Mouse (Mus musculus): ENCODE results near the gene Vegfb.

DNA sequence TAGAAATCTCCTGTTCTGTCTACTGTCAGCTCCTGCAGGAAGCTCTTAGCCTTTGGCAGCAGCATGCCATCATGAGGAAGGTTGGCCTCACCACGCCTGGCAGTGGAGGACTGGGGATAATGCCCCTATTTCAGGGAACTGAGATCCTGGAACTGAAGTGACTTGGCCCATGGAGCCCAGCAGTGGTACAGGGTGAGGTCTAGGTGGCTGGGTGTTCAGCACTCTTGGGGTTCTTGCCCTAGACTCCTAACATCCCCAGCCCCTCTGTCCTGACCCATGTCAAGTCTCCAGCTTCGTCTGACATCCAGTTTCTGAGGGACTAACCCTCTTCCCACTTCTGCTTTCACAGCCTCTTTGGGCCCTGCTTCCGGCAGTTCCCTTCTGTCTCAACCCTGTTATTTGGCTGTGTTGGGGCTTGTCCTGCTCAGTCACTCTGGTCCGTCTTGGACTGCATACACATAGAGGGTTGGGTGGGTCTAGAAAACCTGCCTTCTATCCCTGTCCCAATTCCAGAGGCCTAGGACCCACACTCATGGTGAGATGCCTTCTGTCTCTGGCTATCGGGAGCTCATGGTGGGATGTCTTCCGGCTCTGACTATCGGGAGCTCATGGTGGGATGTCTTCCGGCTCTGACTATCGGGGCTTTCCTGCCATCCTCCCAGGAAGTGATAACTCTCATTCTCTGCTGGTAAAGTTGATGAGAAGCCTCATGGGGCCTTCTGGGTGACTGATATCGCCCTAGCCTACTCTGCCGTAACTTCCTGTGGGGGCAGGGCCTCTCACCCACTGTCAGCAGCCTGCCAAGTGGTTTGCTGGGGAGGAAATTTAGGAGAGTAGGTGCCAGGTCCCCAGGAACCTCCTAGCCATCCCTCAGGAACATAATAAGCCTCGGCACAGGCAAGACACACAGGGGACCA is 30.3 kb upstream of the Vegfb start:
- TF ChIP-seq GATA1 (IDR thresholded peaks at IDR 0.05; ENCODE audit: borderline replicate concordance, low read length) (peak; percentile 92), FLI1 (IDR thresholded peaks at IDR 0.05; ENCODE audit: low read length) (peak; percentile 93)
